Mouse (Mus musculus) inflammation-experienced regulatory T-cells, adult 16 weeks (primary cell): ENCODE data around the gene Tgm6. TPM values are rescaled to one million over a fixed set of nuclear protein-coding genes. Genes with fewer than 3 reads are reported as not detected.

Source experiments
- polyA plus RNA-seq: library from polyadenylated mRNA; unstranded; fragments of 100-300 nt; shearing (Covaris generic); gene quantifications from one replicate; pipeline ENCODE4 v1.2.1, GENCODE M21; 2017

Tgm6 gene
- polyA plus RNA-seq = not detected

DNA sequence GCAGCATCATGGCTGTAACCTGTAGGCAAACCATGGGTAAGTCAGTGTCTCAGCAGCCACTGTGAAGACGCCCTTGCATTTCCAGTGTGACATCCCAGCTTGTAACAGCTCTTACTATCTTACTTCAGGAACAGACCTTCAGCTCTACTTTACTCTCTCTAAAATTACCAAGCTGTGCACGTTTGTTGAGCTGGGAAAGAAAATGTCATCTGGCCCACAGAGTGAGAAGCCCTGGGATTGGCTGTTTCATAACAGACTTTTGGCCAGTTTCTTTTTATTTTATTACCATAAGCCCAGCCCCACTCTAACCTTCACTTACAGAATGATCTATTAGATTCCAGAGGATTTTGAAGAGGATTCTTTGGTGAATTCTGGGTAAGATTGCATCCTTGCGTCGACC lies at the start of gene Tgm6:
Tgm6 (plus strand) TSS at position 301 of the 400 bp plus-strand sequence.

DNA sequence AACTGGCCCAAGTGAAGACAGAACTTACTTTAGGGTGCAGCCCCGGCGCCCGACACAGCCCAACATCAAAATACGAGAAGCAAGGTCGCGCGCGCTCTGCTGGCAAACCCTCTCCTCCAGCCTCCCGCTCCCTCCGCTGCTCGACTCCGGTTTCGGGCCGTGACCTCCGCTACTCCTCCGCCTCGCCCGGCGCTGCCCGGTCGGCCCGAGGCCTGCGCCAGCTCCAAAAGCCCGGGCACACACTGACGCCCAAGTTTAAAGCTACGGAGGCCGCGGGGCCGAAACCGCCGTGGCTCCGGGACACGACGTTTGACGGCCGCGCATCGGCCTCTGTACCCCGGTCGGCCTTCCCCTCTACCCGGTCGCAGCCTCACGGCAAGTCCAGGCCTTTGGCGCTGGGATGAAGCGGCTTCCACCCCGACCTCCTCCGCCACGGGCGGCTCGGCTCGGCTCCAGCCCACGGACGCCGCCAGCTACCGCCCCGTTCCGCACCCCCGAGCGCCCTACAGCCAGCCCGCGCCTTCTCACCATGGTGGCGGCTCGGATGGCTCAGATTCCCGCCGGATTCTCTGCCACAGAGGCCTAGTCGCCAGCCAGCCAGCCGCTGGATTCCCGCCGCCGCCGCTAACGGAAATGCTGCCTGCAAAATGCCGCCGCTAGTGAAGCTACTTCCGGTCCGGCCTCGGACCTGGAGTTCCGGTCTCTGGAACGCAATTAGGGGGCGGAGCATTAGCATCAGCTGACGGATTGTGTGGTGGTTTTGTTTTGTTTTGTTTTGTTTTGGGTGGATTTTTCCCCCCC lies 66.7 kb downstream of the Tgm6 start, which contains the start of gene Snrpb:
Snrpb (minus strand) TSS at position 698 of the 801 bp plus-strand sequence.

DNA sequence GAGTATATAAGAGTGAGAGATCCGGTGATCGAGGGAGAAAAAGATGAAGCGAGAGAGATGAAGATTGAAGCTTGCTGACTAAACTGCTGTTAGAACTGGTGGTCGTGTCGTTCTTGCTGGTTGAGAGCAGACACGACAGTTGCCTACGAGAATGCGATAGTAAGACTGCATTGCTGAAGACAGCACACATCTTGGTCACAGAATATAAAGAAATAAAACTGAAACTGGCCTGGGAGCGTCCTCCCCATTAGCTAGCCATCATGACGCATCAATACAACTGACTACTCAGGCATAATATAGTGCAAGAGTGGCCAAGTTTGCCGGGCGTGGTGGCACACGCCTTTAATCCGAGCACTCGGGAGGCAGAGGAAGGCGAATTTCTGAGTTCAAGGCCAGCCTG lies 82.7 kb downstream of the Tgm6 start, which contains the start of gene Tmc2:
Tmc2 (plus strand) TSS at position 301 of the 400 bp plus-strand sequence.

Other genes starting within 250 kb of the Tgm6 start
- gene Tgm3, start 100.1 kb upstream of the Tgm6 start, polyA plus RNA-seq = not detected
- 413 TPM for gene Snrpb, start 67.0 kb downstream of the Tgm6 start, polyA plus RNA-seq
- not detected for gene Tmc2, start 82.8 kb downstream of the Tgm6 start, polyA plus RNA-seq
- gene Nop56, start 162.0 kb downstream of the Tgm6 start, polyA plus RNA-seq = 299 TPM
- 198 TPM for gene Idh3b, start 172.1 kb downstream of the Tgm6 start, polyA plus RNA-seq
- gene Ebf4, start 182.8 kb downstream of the Tgm6 start, polyA plus RNA-seq = not detected